Mouse (Mus musculus): ENCODE results near the gene Gm44790. TPM values are rescaled to one million over a fixed set of nuclear protein-coding genes. Genes with fewer than 3 reads are reported as not detected.
"Not testable (repeated sequence)": the region's sequence is repeated elsewhere in the genome, so short reads cannot be mapped to it uniquely, and the experiment has no call there.

The Gm44790 gene
- total RNA-seq, 2 experiments from 2014 or later, result not detected

DNA sequence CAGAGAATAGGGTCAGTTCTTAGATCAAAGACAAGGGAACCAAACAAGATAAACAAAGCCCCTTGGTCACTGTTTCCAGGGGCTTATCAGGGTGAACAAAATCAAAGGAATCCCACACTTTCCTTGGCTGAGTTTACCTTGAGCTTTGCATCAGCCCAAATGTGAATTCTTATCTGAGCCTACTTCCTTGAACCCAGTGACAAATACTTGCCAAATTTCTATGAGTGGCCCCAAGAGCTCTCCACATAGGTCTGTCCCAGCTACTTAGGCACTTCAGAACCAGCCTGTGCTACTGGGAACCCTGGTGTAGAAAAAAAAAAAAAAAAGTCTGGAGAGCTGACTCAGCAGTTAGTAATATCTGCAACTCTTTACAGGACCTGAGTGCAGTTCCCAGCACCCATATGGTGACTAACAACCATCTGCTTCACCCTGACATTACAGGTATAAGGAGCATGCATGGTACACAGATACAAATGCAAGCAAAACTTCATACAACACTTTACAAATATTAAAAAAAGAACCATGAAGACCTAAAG is 48.3 kb downstream of the Gm44790 start:
- no peak for DNase-seq

DNA sequence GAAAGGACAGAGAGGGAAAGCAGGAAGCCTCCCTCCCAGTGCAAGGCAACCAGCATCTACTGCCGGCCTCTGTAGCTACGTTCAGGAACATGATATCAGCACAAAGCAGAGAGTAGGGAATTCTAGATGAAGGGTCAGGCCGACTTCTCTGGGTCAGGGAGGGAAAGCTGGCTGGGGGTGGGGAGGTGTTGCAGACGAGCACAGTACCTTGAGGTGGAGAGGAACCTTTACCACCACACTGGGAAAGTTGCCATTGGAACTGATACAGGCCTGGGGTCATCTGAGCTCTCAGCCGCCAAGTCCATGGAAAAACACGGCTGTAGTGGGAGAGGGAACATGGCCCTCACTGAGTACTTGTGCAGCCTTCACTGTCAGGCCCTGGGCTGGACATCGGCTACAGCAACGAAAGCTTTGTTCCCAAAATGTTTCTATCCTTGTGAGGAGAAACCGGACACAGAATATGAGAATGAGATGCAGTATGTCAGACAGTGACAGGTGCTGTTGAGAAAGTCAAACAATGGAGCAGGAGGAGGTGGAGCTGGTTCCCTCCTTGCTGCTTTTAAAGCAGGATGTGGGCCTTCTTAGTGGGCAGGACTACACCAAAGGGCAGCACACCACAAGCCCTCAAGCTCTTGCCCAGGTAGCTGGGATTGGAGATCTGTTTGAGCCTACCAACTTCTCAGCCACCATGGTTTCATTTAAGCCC is 49.2 kb downstream of the Gm44790 start:
- peak; percentile 68 for DNase-seq

DNA sequence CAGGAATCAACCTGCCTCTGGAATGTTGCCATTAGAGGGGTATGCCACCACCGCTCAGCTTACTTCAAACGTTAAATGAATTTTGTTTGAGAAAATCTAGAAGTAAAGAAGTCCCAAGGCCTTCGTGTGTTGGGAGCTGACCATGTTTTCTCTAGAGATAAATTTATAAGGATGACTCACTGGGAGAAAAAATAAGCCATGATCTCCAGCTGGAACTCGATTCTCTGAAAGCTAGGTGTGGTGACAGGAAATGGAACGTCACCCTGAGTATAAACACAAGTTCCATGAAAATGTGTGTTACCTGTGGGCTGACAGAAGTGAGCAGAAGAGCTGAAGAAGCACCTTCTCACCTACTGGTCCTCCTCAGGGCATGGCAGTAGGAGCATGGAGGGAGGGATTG is 50.5 kb downstream of the Gm44790 start:
- no peak for DNase-seq

DNA sequence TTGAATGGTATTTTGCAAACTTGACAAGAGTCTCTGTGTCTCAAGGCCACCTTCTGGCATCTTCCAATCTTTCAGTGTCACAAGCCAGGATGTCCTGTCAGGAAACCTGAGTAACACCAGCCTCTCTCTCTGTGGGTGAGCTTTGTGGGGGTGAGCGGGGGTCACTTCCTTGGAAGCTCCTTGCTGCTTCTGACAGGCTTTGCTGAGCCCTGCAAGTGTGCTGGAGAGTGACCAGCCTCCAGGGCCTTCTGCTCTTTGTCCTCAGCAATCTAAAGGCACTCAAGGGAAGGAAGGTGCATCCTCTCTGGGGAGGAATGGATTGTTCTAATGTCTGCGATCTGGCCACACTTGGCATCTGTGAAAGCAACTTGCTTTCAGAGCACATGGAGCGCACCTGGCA is 52.9 kb downstream of the Gm44790 start:
- peak; percentile 30 for DNase-seq

DNA sequence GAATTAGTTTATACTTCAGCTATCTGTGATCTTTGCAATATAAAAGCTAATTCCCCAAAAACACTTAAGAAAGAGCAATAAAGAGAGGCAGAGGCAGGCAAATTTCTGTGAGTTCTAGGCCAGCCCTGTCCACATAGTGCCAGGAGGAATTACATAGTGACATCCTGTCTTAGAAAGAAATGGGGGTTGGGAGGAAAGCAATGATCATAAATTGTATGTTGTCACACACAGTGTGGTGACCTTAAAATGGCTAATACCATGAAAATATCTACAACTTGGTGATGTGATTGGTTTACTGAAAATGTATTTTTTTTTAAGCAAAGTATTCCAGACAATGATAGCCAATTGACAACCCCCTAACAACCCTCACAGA is 53.3 kb downstream of the Gm44790 start:
- no peak for DNase-seq

DNA sequence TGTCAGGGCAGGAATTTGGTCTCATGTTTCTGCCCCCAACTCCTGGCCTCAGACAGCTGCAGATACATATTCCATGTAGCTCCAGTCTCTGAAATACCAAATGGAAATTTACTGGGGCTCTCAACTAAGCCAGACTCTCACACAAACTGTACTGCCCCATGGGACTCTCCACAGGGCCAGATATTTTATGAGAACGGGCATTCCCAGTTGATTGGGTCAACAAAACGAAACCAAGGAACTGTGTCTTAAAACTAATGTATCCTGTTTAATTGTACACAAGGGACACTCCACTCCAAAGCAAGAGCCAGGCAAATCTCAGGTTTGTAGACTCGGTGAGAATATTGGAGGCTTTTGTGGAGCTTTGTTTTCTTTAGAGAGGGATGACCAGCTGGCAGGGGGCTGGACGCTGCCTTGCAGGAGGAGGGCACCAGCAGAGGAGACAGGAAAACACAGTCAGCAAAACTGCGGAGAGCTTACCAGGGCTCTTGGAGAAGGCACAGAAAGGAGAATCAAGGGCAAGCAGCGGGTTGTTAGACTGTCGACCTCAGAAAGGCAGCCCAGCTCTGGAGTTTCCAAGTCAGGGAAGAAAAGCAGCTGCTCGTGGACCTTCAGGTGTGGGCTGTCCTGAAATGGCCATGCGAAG is 53.9 kb downstream of the Gm44790 start:
- DNase-seq, result peak; percentile 70

DNA sequence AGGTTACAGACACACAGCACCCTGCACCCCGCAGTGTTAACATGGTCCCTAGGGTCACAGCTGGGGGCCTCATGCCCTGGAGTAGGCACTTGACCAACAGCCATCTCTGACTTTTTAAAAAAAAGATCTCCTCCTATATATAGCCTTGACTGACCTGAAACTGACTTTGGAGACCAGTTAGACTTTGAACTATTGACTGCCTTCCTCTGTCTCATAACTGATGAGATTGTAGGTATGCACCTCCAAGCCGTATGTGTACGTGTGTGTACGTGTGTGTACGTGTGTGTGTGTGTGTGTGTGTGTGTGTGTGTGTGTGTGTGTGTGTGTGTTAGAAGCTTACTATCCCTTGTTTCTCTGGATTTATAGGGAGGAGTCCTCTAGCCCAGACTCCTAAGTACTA is 55.4 kb downstream of the Gm44790 start:
- DNase-seq, result no peak

DNA sequence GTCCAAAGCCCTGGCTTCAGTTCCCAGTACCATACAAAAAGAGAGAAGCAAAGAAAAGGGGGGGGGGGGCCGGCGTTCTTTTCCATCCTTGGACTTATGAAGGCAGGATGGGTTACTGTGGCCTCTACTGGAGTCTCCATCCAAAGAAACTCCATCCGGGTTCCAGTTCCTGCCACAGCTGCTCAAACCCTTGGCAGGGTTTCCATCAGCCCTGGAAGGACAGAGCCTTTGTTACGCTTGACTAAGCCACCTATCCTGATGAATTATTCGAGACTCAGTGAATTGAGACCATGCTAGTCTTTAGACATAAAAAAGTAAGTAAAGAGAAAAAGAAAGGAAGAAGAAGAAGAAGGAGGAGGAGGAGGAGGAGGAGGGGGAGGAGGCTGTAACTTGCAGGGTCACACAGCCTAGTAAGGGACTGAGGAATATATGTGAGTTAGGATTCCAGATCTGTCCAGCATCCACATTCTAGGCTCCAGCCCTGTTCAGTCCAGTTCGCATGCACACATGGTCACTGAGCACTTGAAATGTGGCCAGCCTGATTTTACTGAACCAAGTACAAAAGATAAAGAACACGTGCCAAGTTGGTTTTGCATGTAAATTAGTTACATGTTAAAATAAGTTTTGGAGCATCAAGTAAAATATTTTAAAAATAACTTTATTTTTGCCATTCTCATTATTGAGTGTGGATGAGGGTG is 59.6 kb downstream of the Gm44790 start:
- DNase-seq, result no peak

DNA sequence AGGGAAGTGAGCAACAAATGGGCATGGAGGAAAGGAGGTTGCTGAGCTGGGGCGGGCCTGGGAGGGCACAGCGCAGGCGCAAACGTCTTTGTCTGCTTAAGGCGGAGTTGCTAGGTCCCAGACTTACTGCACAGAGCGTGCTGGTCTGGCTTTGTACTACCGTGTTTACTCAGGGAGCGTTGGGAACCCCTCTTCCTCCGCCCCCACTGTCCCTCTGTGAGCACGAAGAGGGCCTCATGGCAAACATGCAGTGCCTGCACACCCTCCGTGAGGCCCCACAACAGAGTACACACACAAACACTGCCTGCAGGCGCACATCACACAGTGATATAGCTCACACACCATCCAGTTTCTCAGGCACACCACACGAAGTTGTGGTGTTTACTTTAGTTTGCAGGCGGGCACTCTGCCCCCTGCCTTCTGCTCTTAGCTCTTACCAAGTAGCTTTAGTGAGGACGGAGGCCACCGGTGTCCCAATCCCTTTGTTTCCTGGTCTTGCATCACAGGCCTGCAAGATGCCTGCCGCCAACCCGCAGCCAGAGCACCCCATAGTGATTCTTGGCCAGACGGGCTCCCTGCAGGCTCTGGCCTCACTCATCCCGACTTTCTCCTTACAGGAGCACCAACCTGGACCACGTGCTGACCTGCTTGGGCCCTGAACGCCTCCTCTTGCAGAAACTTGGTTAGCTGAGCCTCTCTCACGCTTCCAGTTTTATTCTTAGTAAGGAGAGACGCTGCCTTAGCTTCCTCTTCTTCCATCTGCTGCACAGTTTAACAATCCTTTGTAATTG is 61.1 kb downstream of the Gm44790 start:
- DNase-seq, result peak; percentile 89

DNA sequence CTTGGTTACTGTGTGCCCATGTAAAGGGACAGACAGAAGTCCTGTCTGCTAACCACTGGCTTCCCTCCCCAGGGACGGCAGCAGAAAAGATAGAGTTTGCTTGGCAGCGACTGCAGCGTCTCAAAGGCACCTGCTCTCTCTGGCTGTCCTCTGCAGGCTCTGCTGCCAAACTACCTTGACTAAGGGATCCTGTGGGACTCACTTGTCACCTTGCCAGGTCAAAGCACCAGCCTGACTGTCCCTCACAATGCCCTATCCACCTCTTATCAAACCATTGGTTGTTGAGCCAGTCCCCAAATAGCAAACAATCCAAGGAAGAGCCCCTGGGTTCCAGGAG is 61.7 kb downstream of the Gm44790 start:
- peak; percentile 58 for DNase-seq

DNA sequence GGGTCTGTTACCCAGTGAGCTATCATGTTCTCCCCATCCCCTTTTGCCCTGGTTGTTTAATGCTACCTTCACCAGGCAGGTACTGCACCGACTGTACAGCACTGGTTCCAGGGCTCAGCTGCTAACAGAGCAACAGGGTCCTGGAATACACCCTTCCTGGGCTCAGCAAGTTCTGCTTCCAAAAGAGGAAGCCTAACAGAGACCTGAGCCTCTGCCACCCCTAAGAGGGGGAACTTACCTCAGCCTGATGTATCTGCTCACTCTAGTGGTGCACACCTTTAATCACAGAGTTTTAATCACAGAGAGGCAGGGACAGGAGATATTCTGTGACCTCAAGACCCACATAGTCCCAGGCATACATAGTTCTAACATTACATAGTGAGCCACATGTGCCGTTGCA is 63.5 kb downstream of the Gm44790 start:
- no peak for DNase-seq

DNA sequence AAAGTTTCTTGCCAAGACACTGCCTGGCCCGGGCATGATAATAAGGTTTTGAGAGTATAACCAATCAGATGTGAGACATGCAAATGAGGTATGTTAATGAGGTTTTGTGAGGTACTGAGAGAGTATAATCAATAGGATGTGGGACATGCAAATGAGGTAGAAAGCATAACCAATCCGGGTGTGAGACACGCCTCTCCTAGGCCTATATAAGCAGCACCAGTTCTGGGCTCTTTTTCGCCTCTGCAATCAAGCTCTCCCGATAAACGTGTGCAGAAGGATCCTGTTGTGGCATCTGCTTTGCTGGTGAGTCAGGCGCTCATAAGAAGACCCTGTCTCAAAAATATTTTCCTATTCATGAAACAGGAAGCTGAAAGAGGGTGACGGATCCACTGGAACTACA is 64.0 kb downstream of the Gm44790 start:
- DNase-seq, result not testable (repeated sequence)

DNA sequence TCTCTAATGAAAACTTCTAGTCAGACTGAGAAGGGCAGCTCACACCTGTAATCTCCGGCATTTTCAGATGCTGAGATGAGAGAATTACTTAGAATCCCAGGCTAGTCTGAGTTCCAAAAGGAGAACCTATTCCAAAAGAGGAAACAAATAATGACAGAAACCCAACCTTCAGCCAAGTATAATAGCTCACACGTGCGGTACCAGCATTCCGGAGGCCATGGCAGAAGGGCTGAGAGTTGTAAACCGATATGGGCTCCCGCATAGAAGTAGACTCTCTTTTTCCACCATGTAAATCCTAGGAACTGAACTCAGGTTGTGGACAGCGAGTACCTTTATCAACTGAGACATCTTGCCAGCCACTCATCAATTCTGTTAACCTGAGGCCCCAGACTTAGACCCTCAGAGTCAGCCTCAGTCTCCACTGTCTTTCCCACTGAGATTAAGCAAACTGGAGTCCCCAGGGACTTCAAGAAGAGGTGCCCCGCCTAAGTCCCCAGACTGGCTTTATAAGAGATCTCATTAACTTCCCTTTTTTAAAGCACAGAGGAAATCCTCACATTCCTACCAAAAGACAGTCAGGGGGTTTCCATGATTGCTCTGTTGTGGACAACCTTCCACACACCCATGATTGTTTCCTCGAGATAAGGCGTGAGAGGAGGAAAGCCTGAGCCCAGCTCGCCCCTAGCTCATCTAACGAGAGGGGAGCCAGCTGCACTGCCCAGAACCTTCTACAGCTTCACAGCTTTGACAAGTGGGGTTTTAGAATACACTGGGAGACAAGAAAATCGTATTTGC is 67.2 kb downstream of the Gm44790 start:
- no peak for DNase-seq

DNA sequence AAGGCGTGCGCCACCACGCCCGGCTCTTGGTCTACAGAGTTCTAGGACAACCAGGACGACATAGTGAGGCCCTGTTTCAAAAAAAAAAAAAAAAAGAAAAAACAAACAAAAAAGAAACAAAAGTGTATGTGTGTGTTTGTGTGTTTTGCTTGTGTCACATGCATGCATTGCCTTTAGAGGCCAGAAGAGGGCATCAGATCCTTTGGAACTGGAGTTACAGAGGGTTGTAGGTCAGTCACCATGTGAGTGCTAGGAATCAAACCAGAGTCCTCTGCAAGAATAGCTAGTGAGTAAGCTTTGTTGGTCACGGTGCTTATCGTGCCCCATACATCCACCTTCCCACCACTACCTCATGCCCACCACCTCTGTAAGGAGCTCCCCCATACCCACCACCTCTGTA is 68.3 kb downstream of the Gm44790 start:
- no peak for DNase-seq

Other genes starting within 250 kb of the Gm44790 start
- gene Tgfa, start 231.4 kb upstream of the Gm44790 start, total RNA-seq (2021), result under 1 TPM; 0.15 to 0.35 TPM
- 10 to 100 TPM; 16.0 to 16.3 TPM for gene Fam136a, start 61.0 kb upstream of the Gm44790 start, total RNA-seq (2021)
- gene Snrpg, start 55.4 kb upstream of the Gm44790 start, total RNA-seq (2021), result 10 to 100 TPM; 26.2 to 27.1 TPM
- gene Pcyox1, start 29.5 kb upstream of the Gm44790 start, total RNA-seq (2021), result 10 to 100 TPM; 50.7 to 65.0 TPM
- gene Tia1, start 22.4 kb upstream of the Gm44790 start, total RNA-seq (2021), result 10 to 100 TPM; 18.7 to 23.4 TPM
- gene C87436, start 11.7 kb downstream of the Gm44790 start, total RNA-seq (2021), result 1 to 10 TPM; 6.1 to 6.4 TPM
- 100 to 1,000 TPM in 1 of 2 experiments, 10 to 100 TPM in 1; 99.7 to 116 TPM for gene Pcbp1, start 99.7 kb downstream of the Gm44790 start, total RNA-seq (2021)
- gene Asprv1, start 201.5 kb downstream of the Gm44790 start, total RNA-seq (2021), result not detected
- gene Mxd1, start 242.5 kb downstream of the Gm44790 start, total RNA-seq (2021), result 1 to 10 TPM; 2.7 to 3.0 TPM